Mouse (Mus musculus) embryonic fibroblast, embryonic 13.5 days (primary cell): ENCODE results near the gene Tmem38b.

ENCODE experiments used
- CTCF ChIP-seq: IDR thresholded peaks from 2 replicates; pipeline ENCODE4 v1.5.1; 2011; ENCODE audit warnings: mild to moderate bottlenecking, control low read depth, low read length, moderate library complexity, borderline replicate concordance; ENCODE audit not compliant: insufficient read depth
- POLR2A ChIP-seq: IDR thresholded peaks from 2 replicates; pipeline ENCODE4 v1.6.1; 2011; ENCODE audit warnings: low read depth, mild to moderate bottlenecking, control low read depth, low read length, moderate library complexity

DNA sequence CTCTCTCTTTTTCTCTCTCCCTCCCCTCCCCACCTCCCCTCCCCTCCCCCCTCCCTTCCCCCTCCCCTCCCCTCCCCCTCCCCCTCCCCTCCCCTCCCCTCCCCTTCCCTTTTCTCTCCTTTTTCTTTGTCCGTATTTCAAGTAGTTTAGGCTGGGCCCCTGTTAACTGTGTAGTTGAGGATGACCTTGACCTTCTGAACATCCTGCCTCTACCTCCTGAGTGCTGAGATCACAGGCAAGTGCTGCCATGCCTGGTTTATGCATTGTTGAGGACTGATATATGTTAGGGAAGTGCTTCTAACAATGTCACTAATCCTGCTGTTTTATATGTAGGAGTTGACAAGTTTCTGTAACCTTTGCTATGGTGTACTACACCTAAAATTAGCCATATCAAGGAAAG lies 24.0 kb downstream of the Tmem38b start:
- no peak for TF ChIP-seq POLR2A
- no peak for TF ChIP-seq CTCF
